Mouse (Mus musculus): ENCODE measurements around the gene Dact2. TPM values are rescaled to one million over a fixed set of nuclear protein-coding genes. Genes with fewer than 3 reads are reported as not detected.

The Dact2 gene
- total and polyA plus RNA-seq, 2 experiments from 2014 or later: 2.8 to 19.4 TPM

GRCm38 (mm10) chr17:14170961-14171479, 33.1 kb downstream of the Dact2 start:
- no peak overlapping the region for H3K27ac ChIP-seq (ENCODE audit: low read depth, low read length)
- no peak for DNase-seq (ENCODE audit: low spot score)
- H3K27me3 ChIP-seq (ENCODE audit: insufficient read depth, low read length): no peaks in the 10 kb centered on the region
- no peak overlapping the region for H3K9ac ChIP-seq (replicated peaks; ENCODE audit: low read length, poor library complexity, severe bottlenecking)
- no peak for TF ChIP-seq CTCF (IDR thresholded peaks at IDR 0.05)
- no peak overlapping the region for H3K4me2 ChIP-seq (ENCODE audit: low read depth, low read length, poor library complexity, severe bottlenecking)
- ATAC-seq (ENCODE audit: low FRiP score): no peak
- no peaks in the 10 kb centered on the region for H3K36me3 ChIP-seq (ENCODE audit: insufficient read depth, low read length)
- H3K4me1 ChIP-seq (ENCODE audit: insufficient read depth, low read length): peaks cover 2% of the 10 kb centered on the region; the same call in 1 of the 2 replicates
- H3K4me3 ChIP-seq (ENCODE audit: low read depth, low read length): no peak overlapping the region
- 75% methylated on average over 5 of the region's 5 CpGs for WGBS
- no peaks in the 10 kb centered on the region for H3K9me3 ChIP-seq (ENCODE audit: low read length)

- no peak for TF ChIP-seq CTCF (IDR thresholded peaks at IDR 0.05)
- no peak overlapping the region for H3K9ac ChIP-seq (replicated peaks; ENCODE audit: low read length, poor library complexity, severe bottlenecking)
- DNase-seq (ENCODE audit: low spot score) (no peak), ATAC-seq (ENCODE audit: low FRiP score) (no peak)
- H3K4me2 ChIP-seq (ENCODE audit: low read depth, low read length, poor library complexity, severe bottlenecking): no peak overlapping the region
- H3K27ac ChIP-seq (ENCODE audit: low read depth, low read length): no peak overlapping the region
- peaks cover 11% of the 10 kb centered on the region; the same call in 1 of the 2 replicates for H3K4me1 ChIP-seq (ENCODE audit: insufficient read depth, low read length)
- 74% methylated on average over 11 of the region's 11 CpGs for WGBS
- H3K27me3 ChIP-seq (ENCODE audit: insufficient read depth, low read length): no peaks in the 10 kb centered on the region
- no peak overlapping the region for H3K4me3 ChIP-seq (ENCODE audit: low read depth, low read length)
- H3K36me3 ChIP-seq (ENCODE audit: insufficient read depth, low read length): no peaks in the 10 kb centered on the region
- H3K9me3 ChIP-seq (ENCODE audit: low read length): no peaks in the 10 kb centered on the region
These were observed 34.7 kb downstream of the Dact2 start for GRCm38 (mm10) chr17:14169431-14169830.

- peak; percentile 61 for DNase-seq (ENCODE audit: low spot score)
- H3K4me3 ChIP-seq (ENCODE audit: low read depth, low read length): no peak overlapping the region
- no peaks in the 10 kb centered on the region for H3K9me3 ChIP-seq (ENCODE audit: low read length)
- no peaks in the 10 kb centered on the region for H3K27me3 ChIP-seq (ENCODE audit: insufficient read depth, low read length)
- WGBS: 70% methylated on average over 5 of the region's 5 CpGs
- H3K9ac ChIP-seq (replicated peaks; ENCODE audit: low read length, poor library complexity, severe bottlenecking): no peak overlapping the region
- H3K27ac ChIP-seq (ENCODE audit: low read depth, low read length): no peak overlapping the region
- no peak for ATAC-seq (ENCODE audit: low FRiP score)
- H3K36me3 ChIP-seq (ENCODE audit: insufficient read depth, low read length): no peaks in the 10 kb centered on the region
- H3K4me1 ChIP-seq (ENCODE audit: insufficient read depth, low read length): peaks cover 11% of the 10 kb centered on the region; the same call in 1 of the 2 replicates
- TF ChIP-seq CTCF (IDR thresholded peaks at IDR 0.05): no peak
- H3K4me2 ChIP-seq (ENCODE audit: low read depth, low read length, poor library complexity, severe bottlenecking): no peak overlapping the region
These were observed 36.5 kb downstream of the Dact2 start for GRCm38 (mm10) chr17:14167594-14167993.

GRCm38 (mm10) chr17:14166746-14167432, 37.2 kb downstream of the Dact2 start:
- no peak overlapping the region for H3K4me2 ChIP-seq (ENCODE audit: low read depth, low read length, poor library complexity, severe bottlenecking)
- no peaks in the 10 kb centered on the region for H3K9me3 ChIP-seq (ENCODE audit: low read length)
- H3K4me1 ChIP-seq (ENCODE audit: insufficient read depth, low read length): peaks cover 11% of the 10 kb centered on the region; the same call in 1 of the 2 replicates
- H3K27ac ChIP-seq (ENCODE audit: low read depth, low read length): no peak overlapping the region
- no peaks in the 10 kb centered on the region for H3K36me3 ChIP-seq (ENCODE audit: insufficient read depth, low read length)
- no peaks in the 10 kb centered on the region for H3K27me3 ChIP-seq (ENCODE audit: insufficient read depth, low read length)
- no peak for TF ChIP-seq CTCF (IDR thresholded peaks at IDR 0.05)
- H3K9ac ChIP-seq (replicated peaks; ENCODE audit: low read length, poor library complexity, severe bottlenecking): no peak overlapping the region
- no peak overlapping the region for H3K4me3 ChIP-seq (ENCODE audit: low read depth, low read length)
- ATAC-seq (ENCODE audit: low FRiP score) (no peak), DNase-seq (ENCODE audit: low spot score) (no peak)
- WGBS: 78% methylated on average over 6 of the region's 6 CpGs

GRCm38 (mm10) chr17:14165934-14166610, 38.0 kb downstream of the Dact2 start:
- H3K4me2 ChIP-seq (ENCODE audit: low read depth, low read length, poor library complexity, severe bottlenecking): 0 out of 2 replicates have a peak overlapping the region, but pooled peaks have one; percentile 0
- H3K9ac ChIP-seq (replicated peaks; ENCODE audit: low read length, poor library complexity, severe bottlenecking): no peak overlapping the region
- no peaks in the 10 kb centered on the region for H3K36me3 ChIP-seq (ENCODE audit: insufficient read depth, low read length)
- 51% methylated on average over 9 of the region's 9 CpGs for WGBS
- DNase-seq (ENCODE audit: low spot score) (no peak), ATAC-seq (ENCODE audit: low FRiP score) (no peak)
- no peak overlapping the region for H3K4me3 ChIP-seq (ENCODE audit: low read depth, low read length)
- H3K9me3 ChIP-seq (ENCODE audit: low read length): no peaks in the 10 kb centered on the region
- H3K4me1 ChIP-seq (ENCODE audit: insufficient read depth, low read length): peaks cover 11% of the 10 kb centered on the region; the same call in 1 of the 2 replicates
- H3K27ac ChIP-seq (ENCODE audit: low read depth, low read length): 0 out of 2 replicates have a peak overlapping the region, but pooled peaks have one; percentile 0
- H3K27me3 ChIP-seq (ENCODE audit: insufficient read depth, low read length): no peaks in the 10 kb centered on the region
- no peak for TF ChIP-seq CTCF (IDR thresholded peaks at IDR 0.05)

Measured in midbrain, postnatal 0 days (tissue).